Mouse (Mus musculus) frontal cortex, postnatal 10 days (tissue): ENCODE measurements around the gene Clk2.
"Not testable (repeated sequence)": the region's sequence is repeated elsewhere in the genome, so short reads cannot be mapped to it uniquely, and the experiment has no call there.

Source experiments
- DNase-seq, 2 experiments: peaks; one replicate each; pipeline ENCODE4 v3.0.0; 2022; ENCODE audit warnings: low spot score in 2 of 2, mixed read lengths in 1 of 2

Gene Clk2

DNA sequence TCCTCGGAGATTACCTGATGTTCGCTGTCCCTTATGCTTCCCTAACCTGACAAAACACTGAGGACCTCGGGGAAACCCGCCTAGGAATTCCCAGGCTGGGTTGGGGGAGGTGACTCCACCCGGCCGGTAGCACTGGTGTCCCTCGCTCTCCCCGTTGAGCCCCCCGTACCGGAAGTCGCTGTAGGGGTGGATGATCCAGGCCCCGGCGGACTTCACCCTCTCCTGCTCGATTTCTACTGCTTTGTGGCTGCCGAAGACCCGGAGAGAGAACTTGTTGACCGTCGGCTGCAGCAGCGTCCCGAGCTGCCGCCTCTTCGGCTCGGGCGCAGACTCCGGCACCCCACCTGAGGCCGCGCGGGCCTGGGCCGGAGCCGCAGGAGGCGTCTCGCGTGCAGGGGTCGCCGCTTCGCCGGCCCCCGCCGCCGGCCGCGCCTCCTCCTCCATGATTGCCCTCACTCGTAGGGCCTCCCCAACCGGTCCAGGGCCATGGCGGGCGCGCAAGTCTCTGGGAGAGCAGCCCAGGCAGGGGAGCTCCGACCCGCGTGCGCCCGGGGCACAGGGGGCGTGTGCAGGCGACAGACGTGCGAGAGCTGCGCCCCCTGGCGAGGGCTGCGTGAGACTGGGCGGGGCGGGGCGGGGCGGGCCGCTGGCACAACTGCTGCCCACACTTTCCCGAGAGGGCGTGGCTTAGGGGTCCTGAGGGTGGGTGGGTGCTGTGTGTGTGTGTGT, 4.8 kb upstream of the Clk2 start, which contains the start of gene Hcn3:
Hcn3 (minus strand) TSS at position 581 of the 729 bp plus-strand sequence.
- peak in 1 of 2 experiments; percentile 70 for DNase-seq

DNA sequence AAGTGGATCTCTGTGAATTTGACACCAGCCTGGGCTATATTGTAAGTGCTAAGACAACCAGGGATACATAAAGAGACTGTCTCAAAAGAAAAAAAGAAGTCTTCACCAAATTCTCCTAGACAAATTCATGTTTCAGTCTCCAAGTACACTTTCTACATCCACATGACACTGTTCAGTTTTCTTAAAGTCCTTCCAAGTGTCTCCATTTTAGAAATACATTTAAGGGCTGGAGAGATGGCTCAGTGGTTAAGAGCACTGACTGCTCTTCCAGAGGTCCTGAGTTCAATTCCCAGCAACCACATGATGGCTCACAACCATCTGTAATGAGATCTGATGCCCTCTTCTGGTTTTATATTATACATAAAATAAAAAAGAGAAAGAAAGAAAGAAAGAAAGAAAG, 3.4 kb upstream of the Clk2 start:
- not testable (repeated sequence) for DNase-seq

DNA sequence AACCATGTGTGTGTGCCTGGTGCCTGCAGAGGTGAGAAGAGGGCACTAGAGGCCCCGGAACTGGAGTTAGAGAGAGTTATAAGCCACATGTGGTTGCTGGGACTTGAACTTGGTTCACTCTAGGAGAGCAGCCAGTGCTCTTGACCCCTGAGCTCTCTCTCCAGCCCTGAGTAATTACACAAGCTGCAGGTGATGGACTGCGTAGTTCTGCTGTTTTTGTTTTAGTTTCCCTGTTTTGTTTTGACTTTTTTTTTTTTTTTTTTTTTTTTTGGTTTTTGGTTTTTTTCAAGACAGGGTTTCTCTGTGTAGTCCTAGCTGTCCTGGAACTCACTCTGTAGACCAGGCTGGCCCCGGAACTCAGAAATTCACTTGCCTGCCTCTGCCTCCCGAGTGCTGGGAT, 2.8 kb upstream of the Clk2 start:
- no peak for DNase-seq

DNA sequence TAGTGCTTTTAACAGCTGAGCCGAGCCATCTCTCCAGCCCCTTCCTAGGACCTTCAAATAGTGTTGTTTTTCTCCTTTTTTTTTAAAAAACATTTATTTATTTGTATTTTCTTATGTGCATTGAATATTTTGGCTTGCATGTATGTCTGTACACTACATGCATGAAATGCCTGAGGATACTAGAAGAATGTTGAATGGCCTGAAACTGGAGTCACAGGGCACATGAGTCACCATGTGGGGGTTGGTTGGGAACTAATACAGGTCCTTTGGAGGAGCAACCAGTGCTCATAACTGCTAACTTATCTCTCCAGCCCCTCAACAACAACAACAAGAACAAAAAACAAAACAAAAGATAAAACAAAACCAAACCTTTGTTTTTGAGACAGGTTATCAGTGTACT, 1.5 kb upstream of the Clk2 start:
- no peak for DNase-seq

DNA sequence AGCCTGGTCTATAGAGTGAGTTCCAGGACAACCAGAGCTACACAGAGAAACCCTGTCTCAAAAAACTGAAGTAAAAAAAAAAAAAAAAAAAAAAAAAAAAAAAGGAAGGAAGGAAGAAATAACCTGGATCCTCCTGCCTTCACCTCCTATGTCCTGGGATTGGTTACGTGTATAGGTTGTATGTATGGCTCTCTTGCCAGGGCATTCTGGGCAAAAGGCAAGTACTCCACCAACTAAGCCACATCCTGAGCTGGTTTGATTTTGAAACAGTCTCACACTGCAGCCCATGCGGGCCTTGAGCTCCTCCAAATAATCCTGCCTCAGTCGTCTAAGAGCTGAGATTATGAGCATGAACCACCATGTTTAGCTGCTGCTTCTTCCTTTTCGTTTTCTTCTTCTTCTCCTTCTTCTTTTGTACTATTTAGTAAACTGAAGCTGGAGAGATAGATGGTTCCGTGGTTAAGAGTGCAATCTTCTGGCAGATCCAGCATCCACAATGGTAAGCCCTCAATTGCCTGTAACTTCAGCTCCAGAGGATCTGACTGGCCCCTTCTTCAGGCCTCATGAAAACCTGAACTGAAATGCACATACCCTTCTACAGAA, 851 bp upstream of the Clk2 start:
- DNase-seq: no peak

DNA sequence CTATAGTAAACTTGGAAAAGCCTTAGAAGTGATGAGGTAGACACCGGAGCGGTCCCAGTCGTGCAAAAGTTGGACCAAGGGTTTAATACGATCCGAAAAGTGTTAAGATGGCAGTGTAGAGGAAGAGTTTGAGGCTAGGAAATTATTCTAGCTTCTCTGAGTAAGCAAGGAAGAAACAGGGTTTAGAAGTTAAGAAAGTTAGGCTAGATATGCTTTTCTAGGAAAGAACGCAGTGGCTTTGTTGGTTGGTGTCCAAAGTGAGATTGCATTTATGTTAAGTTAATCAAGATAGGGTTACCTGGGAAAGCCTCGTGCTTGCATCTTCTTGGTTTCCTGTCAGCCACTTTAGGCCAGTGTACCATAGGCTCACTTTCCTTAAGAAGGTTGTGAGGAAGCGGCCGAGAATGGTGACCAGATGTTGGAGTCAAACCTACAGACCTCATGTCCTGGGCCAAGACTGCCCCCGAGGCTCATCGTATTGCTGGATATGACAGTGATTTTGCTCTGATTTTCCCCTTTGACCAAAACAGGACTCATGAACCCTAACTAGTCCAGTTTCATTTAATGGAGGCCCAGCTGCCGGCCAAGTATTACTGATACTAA, 774 bp downstream of the Clk2 start:
- DNase-seq: no peak

DNA sequence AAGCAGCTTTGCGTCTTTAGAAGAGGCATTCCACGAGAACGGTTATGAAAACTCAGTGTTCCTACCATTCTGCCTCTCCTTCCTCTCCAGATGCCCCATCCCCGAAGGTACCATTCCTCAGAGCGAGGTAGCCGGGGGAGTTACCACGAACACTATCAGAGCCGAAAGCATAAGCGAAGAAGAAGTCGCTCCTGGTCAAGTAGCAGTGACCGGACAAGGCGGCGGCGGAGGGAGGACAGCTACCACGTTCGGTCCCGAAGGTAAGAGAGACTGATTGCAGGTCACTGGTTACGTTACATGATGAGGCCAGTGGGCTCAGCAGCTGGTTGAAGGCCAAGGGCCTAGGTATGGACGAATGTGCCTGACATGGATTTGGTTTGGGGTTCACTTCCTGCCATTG, 2.4 kb downstream of the Clk2 start:
- DNase-seq: no peak

DNA sequence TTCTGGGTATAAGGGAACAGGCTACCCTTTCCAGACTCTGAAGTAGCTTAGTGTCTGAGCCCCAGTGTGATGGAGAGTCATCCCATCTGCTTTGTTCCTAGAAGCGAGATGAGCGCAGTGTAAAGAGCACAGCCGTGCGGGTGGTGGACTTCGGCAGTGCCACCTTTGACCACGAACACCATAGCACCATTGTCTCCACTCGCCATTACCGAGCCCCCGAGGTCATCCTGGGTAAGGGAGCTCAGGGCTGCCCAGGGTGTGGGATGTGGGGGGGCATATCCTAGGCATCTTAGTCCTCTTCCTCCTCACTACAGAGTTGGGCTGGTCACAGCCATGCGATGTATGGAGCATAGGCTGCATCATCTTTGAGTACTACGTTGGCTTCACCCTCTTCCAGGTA, 10.2 kb downstream of the Clk2 start:
- no peak for DNase-seq

DNA sequence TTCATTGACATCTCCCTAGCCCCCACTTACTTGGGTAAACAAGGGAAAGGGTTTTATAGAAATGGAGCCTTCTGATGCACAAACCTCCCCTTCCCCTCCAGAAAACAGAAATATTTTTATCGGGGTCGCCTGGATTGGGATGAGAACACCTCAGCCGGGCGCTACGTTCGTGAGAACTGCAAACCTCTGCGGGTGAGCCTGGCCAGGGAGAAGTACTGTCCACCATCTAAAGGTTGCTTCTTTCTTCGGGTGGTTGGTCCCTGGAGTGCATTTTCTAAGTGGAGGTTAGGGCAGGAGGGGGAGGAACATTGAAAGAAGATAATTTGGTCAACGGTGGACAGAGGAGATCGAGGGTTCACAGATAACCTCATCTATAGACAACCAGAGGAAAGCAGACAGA, 10.9 kb downstream of the Clk2 start:
- DNase-seq: no peak

DNA sequence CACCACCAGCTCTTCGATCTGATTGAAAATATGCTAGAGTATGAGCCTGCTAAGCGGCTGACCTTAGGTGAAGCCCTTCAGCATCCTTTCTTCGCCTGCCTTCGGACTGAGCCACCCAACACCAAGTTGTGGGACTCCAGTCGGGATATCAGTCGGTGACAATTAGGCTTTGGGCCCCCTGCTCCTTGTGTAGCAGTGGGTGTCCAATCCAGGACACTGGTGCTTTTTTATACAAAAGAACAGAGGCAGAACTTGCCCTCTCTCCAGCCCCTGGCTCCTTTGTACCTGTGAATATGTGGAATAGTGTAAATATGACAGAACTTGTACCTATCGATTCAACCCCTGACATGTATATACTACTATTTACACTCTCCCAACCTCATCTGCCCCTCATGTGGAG, 11.8 kb downstream of the Clk2 start:
- no peak for DNase-seq

DNA sequence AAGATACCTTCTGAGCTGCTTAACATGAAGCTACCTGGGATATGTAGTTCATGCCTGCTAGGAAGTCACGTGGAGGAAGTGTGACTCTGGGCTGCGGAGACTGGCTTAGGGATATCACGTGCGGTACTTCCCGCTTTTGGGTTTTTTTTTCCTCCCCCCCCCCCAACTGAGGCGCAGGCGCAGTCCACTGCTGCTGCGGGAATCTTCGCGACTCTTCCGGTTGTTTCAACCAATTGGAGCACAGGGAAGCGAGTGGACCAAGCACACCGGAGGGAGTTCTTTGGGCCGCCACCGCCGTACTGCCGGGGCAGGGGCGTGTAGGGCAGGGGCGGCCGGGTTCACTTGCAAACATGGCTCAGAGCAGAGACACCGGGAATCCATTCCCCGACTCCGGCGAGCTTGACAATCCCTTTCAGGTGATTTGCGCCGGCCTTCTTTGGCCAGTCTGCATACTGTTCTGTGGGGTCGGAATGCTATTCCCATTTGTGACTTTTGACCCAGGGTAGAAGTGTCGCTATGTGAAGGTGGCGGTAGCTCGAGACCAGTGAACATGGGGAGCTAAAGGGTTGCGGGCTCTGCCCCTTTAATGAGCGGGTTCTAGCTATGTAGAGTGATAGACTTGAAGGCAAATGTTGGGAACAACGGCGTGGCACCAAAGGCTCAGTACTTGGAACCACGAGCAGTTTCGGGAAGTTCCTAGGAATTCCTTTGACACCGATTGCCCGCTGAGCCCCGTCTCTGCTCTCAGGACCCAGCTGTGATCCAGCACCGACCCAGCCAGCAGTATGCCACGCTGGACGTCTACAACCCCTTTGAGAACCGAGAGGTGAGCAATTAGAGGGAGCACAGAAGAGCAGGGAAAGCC, 12.9 kb downstream of the Clk2 start, which contains the start of gene Scamp3:
Scamp3 (plus strand) TSS at position 232 of the 865 bp plus-strand sequence.
- DNase-seq: peak; percentile 81 to 85

DNA sequence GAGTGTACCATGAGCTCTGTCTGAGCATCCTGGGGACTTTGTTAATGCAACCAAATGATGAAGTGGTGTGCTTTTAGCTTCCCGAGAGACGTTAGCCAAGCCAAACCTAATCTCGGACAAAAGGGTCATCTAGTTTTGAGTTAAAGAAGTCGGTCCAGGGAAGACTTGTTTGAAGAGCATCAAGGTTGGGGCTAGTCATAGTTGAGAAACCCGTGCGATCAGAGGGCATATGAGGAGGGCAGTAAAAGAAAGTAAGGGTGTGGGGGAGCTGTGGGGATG, 13.5 kb downstream of the Clk2 start:
- DNase-seq: no peak

DNA sequence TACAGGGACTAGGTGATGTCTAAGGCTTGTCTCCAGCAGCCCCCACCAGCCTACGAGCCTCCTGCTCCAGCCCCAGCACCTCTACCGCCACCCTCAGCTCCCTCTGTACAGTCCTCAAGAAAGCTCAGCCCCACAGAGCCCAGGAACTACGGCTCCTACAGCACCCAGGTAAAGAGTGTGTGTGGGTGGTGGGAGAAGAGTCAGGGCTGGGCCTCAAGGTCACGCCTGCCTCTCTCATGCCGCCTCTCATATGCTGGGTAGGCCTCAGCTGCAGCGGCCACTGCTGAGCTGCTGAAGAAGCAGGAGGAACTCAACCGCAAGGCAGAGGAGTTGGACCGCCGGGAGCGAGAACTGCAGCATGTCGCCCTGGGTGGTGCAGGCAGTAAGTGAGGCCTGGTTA, 14.5 kb downstream of the Clk2 start:
- no peak for DNase-seq

DNA sequence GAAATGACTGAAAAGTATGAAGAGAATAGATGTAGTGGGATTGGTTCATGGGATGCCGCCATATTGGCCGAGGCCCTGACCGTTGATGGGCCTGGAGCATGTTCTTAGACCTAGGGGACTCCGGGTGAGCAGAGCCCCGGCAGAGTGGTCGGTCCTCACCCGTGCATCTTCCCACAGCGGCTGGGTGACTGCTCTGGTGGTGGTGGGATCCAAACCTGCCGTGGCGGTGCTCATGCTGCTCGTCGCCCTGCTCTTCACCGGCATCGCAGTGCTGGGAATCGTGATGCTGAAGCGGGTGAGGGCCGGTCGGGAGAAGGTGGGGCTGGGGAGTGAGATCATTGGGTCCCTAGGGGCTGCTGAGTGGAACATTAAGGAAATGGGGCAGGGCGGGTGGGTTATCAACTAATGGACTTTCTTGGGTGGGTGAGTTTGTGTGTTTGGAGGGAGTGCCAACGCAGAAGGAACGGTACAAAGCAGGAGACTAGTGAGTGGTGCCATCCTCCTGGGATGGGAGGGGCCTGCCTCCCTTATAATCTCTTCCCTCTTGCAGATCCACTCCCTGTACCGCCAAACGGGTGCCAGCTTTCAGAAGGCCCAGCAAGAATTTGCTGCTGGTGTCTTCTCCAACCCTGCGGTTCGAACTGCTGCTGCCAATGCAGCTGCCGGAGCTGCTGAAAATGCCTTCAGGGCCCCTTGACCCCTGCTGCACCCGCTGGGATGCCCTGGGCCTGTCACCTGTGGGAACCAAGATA, 17.3 kb downstream of the Clk2 start:
- no peak for DNase-seq

DNA sequence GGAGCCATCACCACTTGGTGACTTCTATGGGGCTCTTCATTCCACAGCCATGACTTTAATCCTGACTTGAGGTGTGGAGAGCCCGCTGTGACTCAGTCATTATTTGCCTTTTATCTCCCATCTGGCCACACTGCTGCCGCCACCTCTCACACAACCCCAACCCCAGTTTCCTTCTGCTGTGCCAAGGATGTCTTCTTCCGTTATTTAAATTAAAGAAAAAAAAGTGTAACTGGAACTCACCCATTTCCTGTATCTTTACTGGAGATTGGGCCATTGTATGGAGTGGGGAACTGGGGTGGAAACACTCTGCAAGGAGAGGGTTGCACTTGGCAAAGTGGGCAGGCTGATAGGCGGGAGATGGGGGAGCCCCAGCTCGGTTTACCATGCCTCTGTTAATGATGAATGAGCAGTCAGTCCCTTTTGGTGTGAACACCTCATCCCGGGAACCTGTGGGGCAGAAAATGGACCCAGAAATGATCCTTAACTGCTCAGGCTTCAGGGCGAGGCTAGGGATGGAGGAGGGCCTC, 18.0 kb downstream of the Clk2 start:
- no peak for DNase-seq

DNA sequence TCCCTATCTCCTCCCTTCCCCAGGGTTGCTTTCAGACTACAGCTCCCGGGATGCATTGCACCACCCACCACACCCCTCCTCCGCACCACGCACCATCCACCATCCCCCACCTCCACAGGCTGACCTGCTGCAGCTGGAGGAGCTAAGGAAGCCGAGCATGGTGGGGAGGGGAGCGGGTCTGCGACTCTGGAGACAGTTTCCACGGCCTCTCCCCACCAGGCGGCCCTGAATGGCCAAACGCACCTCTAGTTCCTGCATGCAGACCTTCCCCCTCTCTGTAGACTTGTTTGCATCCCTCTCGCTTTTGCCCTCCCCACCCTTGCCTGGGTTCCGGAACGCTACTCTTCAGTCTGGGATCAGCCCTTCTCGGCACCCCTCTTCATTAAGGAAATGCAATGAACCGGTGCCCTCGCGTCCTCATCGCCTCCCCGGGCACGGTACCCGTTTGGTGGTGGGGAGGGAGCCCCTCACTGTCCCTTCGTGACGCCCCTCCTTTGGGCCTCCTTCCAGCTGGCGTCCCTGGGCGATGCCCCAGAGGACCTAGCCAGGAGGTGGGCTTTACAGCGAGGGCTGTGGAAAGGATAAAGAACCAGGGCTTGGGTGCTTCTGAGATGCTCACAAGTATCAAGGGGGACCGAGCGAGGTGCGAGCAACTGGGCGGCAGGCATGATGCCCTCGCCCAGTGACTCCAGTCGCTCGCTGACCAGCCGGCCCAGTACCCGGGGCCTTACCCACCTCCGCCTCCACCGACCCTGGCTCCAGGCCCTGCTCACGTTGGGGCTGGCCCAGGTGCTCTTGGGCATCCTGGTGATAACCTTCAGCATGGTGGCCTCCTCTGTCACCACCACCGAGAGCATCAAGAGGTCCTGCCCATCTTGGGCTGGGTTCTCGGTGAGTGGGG, 18.7 kb downstream of the Clk2 start, which contains the start of gene Fam189b:
Fam189b (plus strand) TSS at position 86 of the 901 bp plus-strand sequence.
- peak; percentile 88 to 89 for DNase-seq

DNA sequence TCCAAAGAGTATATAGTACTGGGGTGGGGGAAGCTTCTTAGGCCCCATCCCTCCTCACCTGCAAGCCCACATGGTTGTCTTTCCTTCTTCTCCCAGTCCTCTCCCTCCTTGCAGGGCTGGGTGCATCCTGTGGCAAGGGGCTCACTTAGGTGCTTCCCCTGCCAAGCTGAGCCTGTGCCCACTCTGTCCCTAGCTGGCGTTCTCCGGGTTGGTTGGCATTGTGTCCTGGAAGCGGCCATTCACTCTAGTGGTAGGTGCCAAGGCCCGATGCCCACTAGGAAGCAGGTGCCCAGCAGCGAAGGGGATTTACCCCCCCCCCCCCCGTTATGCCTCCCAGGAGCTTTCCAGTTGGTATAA, 19.3 kb downstream of the Clk2 start:
- DNase-seq: no peak

DNA sequence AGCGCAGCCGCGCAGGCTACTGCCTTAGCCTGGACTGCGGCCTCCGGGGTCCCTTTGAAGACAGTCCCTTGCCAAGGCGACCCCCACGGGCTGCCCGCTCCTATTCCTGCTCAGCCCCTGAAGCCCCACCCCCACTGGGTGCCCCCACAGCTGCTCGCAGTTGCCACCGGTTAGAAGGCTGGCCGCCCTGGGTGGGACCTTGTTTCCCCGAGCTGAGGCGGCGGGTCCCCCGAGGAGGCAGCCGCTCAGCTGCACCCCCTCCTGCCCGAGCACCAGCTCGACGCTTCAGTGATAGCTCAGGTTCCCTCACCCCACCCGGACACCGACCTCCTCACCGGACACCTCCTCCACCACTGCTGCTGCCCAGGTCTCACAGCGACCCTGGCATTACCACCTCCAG, 22.6 kb downstream of the Clk2 start:
- DNase-seq: no peak

DNA sequence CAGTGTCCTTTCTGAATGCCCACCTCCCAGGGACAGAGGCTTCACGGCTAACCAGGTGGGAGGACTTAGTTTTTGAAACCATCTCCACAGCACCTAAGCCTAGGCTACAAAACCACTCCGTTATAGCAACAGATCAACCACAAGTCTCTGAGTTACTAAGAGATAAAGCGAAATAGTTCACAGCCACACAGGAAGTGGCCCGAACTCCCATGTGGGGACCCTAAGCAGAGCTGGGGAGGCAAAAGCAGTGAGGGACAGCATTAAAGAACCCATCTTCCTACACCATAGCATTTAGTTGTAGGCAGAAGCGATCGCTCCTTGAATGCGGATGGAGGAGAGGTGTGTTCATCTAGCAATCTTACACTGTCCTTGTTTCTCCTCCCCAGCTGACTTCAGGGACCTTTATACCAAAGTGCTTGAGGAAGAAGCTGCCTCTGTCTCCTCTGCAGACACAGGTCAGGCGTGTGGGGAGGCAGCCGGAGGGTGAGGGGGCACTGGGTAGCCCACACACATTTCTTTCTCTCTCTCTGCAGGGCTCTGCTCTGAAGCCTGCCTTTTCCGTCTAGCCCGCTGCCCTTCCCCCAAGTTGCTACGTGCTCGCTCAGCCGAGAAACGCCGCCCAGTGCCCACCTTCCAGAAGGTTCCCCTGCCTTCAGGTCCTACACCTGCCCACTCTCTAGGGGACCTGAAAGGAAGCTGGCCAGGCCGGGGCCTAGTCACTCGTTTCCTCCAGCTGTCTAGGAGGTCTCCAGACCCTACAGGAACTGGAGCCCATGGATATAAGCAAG, 23.3 kb downstream of the Clk2 start:
- no peak for DNase-seq

DNA sequence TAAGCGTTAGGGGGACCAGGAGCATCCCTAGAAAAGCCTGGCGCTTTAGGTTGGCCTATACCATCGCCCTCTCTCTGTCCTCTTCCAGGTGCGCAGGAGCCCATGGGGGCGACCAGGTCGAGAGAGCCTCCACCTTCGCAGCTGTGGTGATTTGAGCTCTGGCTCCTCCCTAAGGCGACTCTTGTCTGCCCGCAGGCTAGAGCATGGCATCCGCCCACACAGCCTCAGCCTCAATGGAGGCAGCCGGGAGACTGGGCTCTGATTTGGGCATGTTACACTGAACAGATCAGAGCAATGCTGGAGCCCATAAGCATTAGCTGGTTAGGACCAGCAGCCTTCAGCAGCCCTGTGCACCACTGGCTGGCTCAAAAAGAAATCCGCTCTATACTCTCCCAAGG, 23.9 kb downstream of the Clk2 start:
- DNase-seq: no peak
